Mouse (Mus musculus) spleen, adult 2 months (tissue): ENCODE results near the gene Tnp2.

Experiments used
- CTCF ChIP-seq: fragments of 200-500 bp; IDR thresholded peaks from 2 replicates; pipeline ENCODE4 v1.5.1; 2011; ENCODE audit warnings: mild to moderate bottlenecking, inconsistent platforms; ENCODE audit not compliant: insufficient read depth, insufficient read length, insufficient replicate concordance; ENCODE audit errors: extremely low read depth
- POLR2A ChIP-seq: fragments of 200-500 bp; IDR thresholded peaks from 2 replicates; pipeline ENCODE4 v1.6.1; 2011; ENCODE audit warnings: low read depth, low read length, inconsistent platforms

DNA sequence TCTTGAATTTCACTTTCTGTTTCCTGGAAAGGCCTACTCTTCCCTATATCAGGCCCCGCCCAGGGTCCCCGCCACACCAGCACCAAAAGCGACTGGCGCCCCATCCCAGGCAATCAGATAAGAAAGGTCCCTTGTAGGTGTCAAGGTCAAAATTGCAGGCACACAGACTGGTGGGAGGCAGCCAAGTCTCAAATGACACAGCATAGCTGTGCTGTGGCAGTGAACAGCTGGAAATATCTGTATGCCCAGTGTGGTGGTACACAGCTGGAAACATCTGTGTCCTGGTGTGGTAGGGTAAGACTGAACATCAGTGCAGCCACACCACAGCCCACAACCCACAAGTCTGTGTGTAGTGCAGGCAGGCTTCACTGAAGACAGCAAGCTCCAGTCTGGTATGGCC, 26.4 kb upstream of the Tnp2 start:
- no peak for TF ChIP-seq CTCF
- no peak for TF ChIP-seq POLR2A
